Mouse (Mus musculus) v-Abl transformed pro-B cells (cell line): ENCODE measurements at regions not wholly inside any gene's neighbourhood (a gene's known extent, or its start where the extent isn't known, plus 50 kb on each side); places are given as distances from the start of the nearest gene placed in this dataset.

Source experiments
- in situ Hi-C, 2 experiments: fragments of 400-800 bp; cut with MboI; formaldehyde crosslinking; loops; one replicate each; pipeline ENCODE4 v1.15.1; 2025; ENCODE audit not compliant: unreplicated experiment in 2 of 2

DNA sequence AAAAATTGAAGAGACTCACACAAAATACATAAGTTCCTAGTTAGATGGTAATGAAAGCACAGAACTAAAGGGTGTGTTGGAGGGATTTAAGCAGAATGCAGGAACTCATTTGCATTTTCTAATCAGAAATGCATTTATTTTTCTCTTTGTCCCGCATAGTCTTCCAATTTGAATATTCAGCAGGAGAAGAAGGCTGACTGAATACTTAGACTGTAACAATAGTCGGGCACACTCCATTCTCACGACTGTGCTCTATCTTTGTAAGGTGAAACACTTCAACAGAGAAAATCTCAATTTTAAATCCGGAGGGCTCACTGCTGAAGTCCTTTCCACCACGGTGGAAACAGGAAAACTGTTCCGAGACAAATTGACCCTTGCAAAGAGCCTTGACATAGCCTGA is 230.2 kb downstream of the Btg1 start:
- in situ Hi-C loops, result no loop called here

GRCm38 (mm10) chr10:96847433-96848165 is 230.8 kb downstream of the Btg1 start:
- in situ Hi-C loops, result no loop called here

- in situ Hi-C loops, result no loop called here
Measured at GRCm38 (mm10) chr10:96848496-96848895, 231.7 kb downstream of the Btg1 start.

- in situ Hi-C loops, result no loop called here
Measured at GRCm38 (mm10) chr10:96860366-96860765, 243.6 kb downstream of the Btg1 start.

DNA sequence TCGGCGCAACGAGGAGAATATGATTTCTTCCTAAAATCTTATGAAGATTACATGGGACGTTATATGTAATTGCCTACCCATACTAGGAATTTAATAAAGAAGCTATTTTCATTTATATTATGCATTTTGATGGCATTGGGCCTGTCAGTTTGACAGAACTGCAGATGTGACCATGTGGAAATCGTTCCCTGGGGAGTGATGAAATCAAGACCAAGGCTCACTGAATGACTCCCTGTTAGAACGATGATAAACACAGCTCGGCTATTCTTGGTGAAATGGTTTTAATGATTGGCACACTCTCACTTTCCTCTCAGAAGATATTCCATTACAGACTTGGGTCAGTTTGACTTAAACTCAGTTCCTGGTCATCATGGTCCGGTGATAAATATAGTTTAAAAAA is 246.4 kb downstream of the Btg1 start:
- in situ Hi-C loops, result no loop called here

GRCm38 (mm10) chr10:96866468-96866867 is 249.7 kb downstream of the Btg1 start:
- in situ Hi-C loops, result no loop called here

- in situ Hi-C loops, result no loop called here
Measured at GRCm38 (mm10) chr10:96871559-96872160, 254.9 kb downstream of the Btg1 start.

DNA sequence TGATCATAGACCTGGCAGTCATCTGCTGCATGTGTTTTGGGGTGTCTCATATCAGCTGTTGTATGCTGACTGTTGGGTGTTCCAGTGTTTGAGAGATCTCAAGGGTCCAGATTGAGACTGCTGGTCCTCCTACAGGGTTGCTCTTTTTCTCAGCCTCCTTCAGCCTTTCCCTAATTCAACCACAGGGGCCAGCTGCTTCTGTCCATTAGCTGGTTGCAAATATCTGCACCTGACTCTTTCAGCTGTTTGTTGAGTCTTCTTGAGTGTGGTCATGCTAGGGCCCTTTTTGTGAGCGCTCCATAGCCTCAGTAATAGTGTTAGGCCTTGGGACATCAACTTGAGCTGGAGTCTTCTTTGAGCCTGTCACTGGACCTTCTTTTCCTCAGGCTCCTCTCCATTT is 257.8 kb downstream of the Btg1 start:
- in situ Hi-C loops, result no loop called here

GRCm38 (mm10) chr10:96875676-96876075 is 258.9 kb downstream of the Btg1 start:
- in situ Hi-C loops, result no loop called here

- in situ Hi-C loops, result no loop called here
Measured at GRCm38 (mm10) chr10:96879425-96879824, 262.6 kb downstream of the Btg1 start.

DNA sequence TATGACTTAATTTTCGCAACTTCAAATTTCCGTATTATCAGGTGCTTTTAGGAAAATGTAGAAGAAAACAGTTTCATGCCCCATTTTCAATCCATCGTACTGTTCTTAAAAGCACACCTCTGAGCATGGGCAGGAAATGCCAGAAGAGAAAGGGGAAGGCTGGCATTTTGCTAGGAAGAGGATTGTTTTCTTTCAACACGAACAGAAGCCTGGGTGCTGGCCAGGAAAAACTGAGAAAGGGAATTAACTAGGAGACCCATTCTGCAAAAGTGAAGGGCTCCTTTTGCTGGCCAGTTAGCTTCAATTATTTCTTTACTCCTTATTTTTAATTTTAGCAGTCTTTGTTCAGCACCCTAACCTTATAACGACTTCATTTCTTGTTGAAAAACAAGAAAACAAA is 264.0 kb downstream of the Btg1 start:
- in situ Hi-C loops, result no loop called here

GRCm38 (mm10) chr10:96881212-96881611 is 264.4 kb downstream of the Btg1 start:
- in situ Hi-C loops, result no loop called here

DNA sequence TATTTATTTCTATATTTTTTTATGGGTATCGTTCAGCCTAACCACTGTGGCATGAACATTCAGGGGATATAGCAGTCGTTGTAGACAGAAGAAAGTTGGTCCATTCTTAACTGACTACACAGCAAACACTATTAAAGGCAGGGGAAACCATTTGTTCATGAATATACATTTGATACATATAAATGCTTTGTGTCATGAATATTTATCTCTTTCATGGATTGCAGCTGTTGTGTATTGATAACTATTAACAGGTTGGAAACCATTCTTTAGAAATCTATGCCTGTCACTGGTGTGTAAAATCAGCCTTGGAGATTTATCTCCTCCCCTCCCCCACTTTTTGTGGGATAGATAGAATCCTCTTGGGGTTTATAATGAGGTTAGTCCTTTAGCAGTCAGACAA is 264.9 kb downstream of the Btg1 start:
- in situ Hi-C loops, result no loop called here

GRCm38 (mm10) chr10:96901150-96901549 is 284.3 kb downstream of the Btg1 start:
- in situ Hi-C loops, result no loop called here

DNA sequence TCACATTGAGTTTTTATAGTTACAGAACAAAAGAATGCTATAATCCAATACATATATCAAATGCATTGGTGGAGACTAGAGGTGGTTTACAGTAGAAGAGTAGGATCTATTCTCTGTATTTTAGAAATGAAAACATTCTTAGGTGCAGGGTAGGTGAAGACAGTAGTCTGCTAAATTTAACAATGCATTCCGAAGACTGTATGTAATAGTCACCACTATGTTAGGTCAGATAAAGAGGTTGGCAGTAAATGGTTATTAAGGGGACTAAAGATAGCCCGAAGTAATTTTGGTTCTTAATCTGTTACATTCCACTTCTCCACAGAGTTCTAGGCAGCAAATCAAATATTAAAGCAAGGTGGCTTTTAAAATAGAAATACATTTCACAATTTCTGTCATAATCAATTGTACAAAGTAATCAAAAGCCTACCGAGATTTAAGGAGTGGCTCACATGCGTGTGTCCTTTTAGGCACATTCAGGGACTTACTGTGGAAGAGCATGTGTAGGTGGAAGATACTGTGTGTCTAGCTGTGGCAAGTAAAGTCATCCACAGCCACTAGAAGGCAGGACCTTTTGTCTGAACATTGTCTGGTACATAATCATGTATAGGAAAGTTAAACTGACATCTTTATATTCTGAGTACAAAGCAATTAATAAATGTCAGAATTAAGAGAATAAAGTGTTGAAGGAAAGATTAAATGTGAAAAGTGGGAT is 288.4 kb downstream of the Btg1 start:
- in situ Hi-C loops, result no loop called here

- in situ Hi-C loops, result no loop called here
Measured at GRCm38 (mm10) chr10:96909661-96910315, 293.0 kb downstream of the Btg1 start.

- in situ Hi-C loops, result loop anchor here (10.0 kb wide), 2 partner anchors 706 to 786 kb away; partner anchors contain the start of gene Gm5426 (in 1 of the 2)
Measured at GRCm38 (mm10) chr10:96921181-96921580, 304.4 kb downstream of the Btg1 start.

DNA sequence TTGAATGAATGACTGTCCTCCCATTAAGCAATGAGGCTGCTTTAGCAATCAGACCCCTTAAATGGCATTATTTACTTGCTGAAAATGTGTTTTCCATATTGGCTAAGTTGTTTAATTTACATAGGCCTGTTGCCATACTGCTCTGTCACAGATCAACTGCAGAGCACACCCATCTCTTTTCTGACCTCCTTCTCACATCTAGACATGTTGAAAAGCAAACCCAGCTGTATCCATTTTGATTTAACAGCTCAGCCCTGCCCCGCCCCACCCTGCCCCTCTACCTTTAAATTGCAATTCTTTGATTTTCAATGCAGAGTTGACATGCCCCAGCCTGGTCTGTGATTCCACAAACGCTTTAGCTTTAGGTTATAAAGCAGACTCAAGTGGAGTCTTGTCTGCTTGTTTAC is 307.5 kb downstream of the Btg1 start:
- in situ Hi-C loops, result loop anchor here (10.0 kb wide), 2 partner anchors 709 to 789 kb away; partner anchors contain the start of gene Gm5426 (in 1 of the 2)

GRCm38 (mm10) chr10:96924722-96925121 is 307.9 kb downstream of the Btg1 start:
- in situ Hi-C loops, result loop anchor here (10.0 kb wide), 2 partner anchors 710 to 790 kb away; partner anchors contain the start of gene Gm5426 (in 1 of the 2)

- in situ Hi-C loops, result loop anchor here (10.0 kb wide), 2 partner anchors 711 to 791 kb away; partner anchors contain the start of gene Gm5426 (in 1 of the 2)
Measured at GRCm38 (mm10) chr10:96925771-96926170, 309.0 kb downstream of the Btg1 start.

DNA sequence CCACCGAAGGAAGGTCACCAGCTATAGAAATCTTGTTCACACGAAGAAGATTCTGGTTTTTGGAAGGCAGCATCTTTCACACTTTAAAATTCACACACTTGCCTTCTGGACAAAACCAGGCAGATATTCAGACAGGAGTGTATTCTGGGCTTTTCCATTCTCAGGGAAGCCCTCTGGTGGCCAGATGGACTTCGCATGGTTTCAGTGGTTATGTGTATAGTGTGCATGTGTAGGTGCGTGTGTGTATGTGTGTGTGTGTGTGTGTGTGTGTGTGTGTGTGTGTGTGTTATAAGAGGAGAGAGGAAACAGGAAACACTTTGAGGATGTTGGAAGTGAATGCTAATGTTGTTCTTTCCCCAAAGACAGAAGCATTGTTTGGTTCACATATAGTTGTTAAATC is 317.9 kb downstream of the Btg1 start:
- in situ Hi-C loops, result loop anchor here (5.0 to 10.0 kb wide), 6 partner anchors 230 to 722 kb away; no protein-coding TSS in a partner anchor
